Mouse (Mus musculus) stomach, embryonic 14.5 days (tissue): ENCODE data around the gene Gtpbp2. TPM values are rescaled to one million over a fixed set of nuclear protein-coding genes. Genes with fewer than 3 reads are reported as not detected.

Source experiments
- ATAC-seq: fragments of 200-750 bp; cut with Nextera tagmentation; 2 replicates; pipeline ENCODE4 v1.8.0; 2017; ENCODE audit warnings: low read depth, moderate TSS enrichment; ENCODE audit not compliant: insufficient number of reproducible peaks, insufficient read depth, low FRiP score
- H3K27ac ChIP-seq: fragments of 300-500 bp; sonication (generic); 2 replicates; pipeline ENCODE4 v1.5.1; 2014; ENCODE audit warnings: mild to moderate bottlenecking, low read length, moderate library complexity, mixed read lengths
- H3K27me3 ChIP-seq: fragments of 300-500 bp; sonication (generic); 2 replicates; pipeline ENCODE4 v1.6.1; 2014; ENCODE audit warnings: low read length, control low read depth, mixed read lengths; ENCODE audit not compliant: control insufficient read depth, insufficient read depth
- H3K36me3 ChIP-seq: fragments of 300-500 bp; sonication (generic); 2 replicates; pipeline ENCODE4 v1.6.1; 2014; ENCODE audit warnings: mild to moderate bottlenecking, control low read depth, low read length, moderate library complexity, mixed read lengths; ENCODE audit not compliant: control insufficient read depth, insufficient read depth
- H3K4me1 ChIP-seq: fragments of 300-500 bp; sonication (generic); 2 replicates; pipeline ENCODE4 v1.6.1; 2014; ENCODE audit warnings: low read length, control low read depth, mixed read lengths; ENCODE audit not compliant: control insufficient read depth, insufficient read depth
- H3K4me2 ChIP-seq: fragments of 300-500 bp; sonication (generic); replicated peaks from 2 replicates; pipeline ENCODE4 v1.6.1; 2014; ENCODE audit warnings: low read depth, low read length, control low read depth
- H3K4me3 ChIP-seq: fragments of 300-500 bp; sonication (generic); 2 replicates; pipeline ENCODE4 v1.5.1; 2014; ENCODE audit warnings: low read depth, low read length, control low read depth
- H3K9ac ChIP-seq: fragments of 300-500 bp; sonication (generic); replicated peaks from 2 replicates; pipeline ENCODE4 v1.6.1; 2014; ENCODE audit warnings: low read depth, mild to moderate bottlenecking, control low read depth, low read length, moderate library complexity, mixed read lengths
- H3K9me3 ChIP-seq: fragments of 300-500 bp; sonication (generic); 2 replicates; pipeline ENCODE4 v1.6.1; 2016; ENCODE audit warnings: low read depth, low read length, control low read depth; ENCODE audit not compliant: control insufficient read depth
- WGBS: fragments of 180-500 bp; shearing (Covaris S2); extraction: QIAGEN DNeasy Blood & Tissue Kit; methylation state at CpG from one replicate; pipeline ENCODE4 v1.1.7; 2014; 5-methylcytosine and 5-hydroxymethylcytosine counted together
- polyA plus RNA-seq: library from polyadenylated mRNA; unstranded; fragments of >200 nt; fragmentation: Nextera tagmentation; extraction: Ambion mirVana; gene quantifications from 2 replicates; pipeline ENCODE4 v1.2.1, GENCODE M21; 2014

Gene Gtpbp2
- polyA plus RNA-seq, 1 experiment from 2014 or later = 36.3 TPM

GRCm38 (mm10) chr17:46168318-46168717 lies 7.5 kb downstream of the Gtpbp2 start:
- Histone ChIP-seq H3K4me3 (no peak overlapping the region), H3K4me1 (0 out of 2 replicates have a peak, but pooled peaks cover under 1% of the 10 kb centered on the region), H3K9me3 (no peaks in the 10 kb centered on the region), H3K27me3 (no peaks in the 10 kb centered on the region), H3K27ac (no peak overlapping the region), H3K4me2 (no peak overlapping the region), H3K36me3 (peaks cover 87% of the 10 kb centered on the region), H3K9ac (no peak overlapping the region)
- ATAC-seq = no peak
- 53% methylated on average over 5 of the region's 5 CpGs for WGBS

GRCm38 (mm10) chr17:46168768-46169167 lies 7.9 kb downstream of the Gtpbp2 start:
- ATAC-seq = no peak
- no peaks in the 10 kb centered on the region for H3K9me3 ChIP-seq
- H3K4me1 ChIP-seq = no peaks in the 10 kb centered on the region

DNA sequence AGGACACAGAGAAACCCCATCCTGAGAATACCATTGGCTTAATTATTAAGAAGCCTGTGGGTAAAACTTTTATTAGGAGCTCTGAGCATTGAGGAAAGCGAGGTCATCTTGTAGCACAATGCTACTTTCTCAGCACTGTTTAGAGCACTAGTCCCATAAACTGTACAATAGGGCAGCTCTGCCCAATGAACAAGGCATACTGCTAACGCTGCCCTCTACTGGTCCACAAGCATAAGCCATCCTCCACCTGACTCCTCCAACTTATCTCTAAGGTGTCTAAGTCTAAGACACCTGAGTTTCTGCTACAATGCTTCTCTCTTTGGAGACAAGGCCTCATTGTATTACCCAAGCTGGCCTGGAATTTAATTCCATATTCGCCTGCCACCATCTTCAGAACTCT lies 9.7 kb downstream of the Gtpbp2 start:
- Histone ChIP-seq H3K4me1 (no peaks in the 10 kb centered on the region), H3K9me3 (no peaks in the 10 kb centered on the region), H3K9ac (no peak overlapping the region), H3K4me3 (no peak overlapping the region), H3K27me3 (no peaks in the 10 kb centered on the region), H3K36me3 (peaks cover 82% of the 10 kb centered on the region), H3K4me2 (no peak overlapping the region), H3K27ac (no peak overlapping the region)
- ATAC-seq = no peak
- WGBS = 76% methylated on average over 3 of the region's 3 CpGs

More at GRCm38 (mm10) chr17:46168768-46169167, 7.9 kb downstream of the Gtpbp2 start:
- H3K4me2 ChIP-seq = no peak overlapping the region
- no peak overlapping the region for H3K27ac ChIP-seq
- 94% methylated on average over 5 of the region's 5 CpGs for WGBS
- no peak overlapping the region for H3K4me3 ChIP-seq
- H3K36me3 ChIP-seq = peaks cover 87% of the 10 kb centered on the region
- no peak overlapping the region for H3K9ac ChIP-seq
- no peaks in the 10 kb centered on the region for H3K27me3 ChIP-seq

DNA sequence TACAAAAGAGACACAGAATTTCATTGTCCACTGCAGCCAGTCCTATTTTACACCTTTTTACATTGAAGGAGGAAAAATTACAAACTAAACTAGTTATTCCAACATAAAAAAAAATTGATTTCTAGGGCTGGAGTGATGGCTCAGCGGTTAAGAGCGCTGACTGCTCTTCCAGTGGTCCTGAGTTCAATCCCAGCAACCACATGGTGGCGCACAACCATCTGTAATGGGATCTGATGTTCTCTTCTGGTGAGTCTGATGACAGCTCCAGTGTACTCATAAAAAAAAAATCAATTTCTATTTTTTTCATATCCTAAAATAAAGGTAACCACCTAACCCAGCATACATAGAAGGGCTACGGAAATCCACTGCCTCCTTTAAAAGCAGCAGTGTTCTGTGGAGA lies 21.4 kb downstream of the Gtpbp2 start:
- H3K4me1 ChIP-seq = no peaks in the 10 kb centered on the region
- WGBS = 84% methylated on average over 4 of the region's 4 CpGs
- no peak overlapping the region for H3K27ac ChIP-seq
- no peaks in the 10 kb centered on the region for H3K9me3 ChIP-seq
- H3K36me3 ChIP-seq = peaks cover 76% of the 10 kb centered on the region
- H3K4me3 ChIP-seq = no peak overlapping the region
- H3K27me3 ChIP-seq = no peaks in the 10 kb centered on the region
- no peak for ATAC-seq
- no peak overlapping the region for H3K4me2 ChIP-seq
- H3K9ac ChIP-seq = no peak overlapping the region

DNA sequence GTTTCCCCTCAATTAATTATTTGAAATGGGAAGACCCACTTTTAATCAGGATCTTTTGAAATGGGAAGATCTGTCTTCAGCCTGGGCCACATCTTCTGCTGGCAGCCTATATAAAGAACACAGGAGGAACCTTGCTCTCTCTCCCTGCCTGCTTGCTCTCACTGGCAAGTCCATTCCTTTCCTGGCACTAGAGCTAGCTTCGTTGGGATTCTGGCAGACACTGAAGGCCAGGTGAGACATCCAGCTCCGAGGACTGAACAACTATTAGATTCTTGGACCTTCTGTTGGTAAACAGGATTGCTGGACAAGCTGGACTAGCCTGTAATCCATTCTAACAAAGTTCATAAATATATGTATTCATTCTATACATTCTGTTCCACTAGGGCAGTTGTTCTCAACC lies 28.0 kb downstream of the Gtpbp2 start:
- Histone ChIP-seq H3K27me3 (no peaks in the 10 kb centered on the region), H3K4me2 (no peak overlapping the region), H3K36me3 (peaks cover 64% of the 10 kb centered on the region), H3K9me3 (no peaks in the 10 kb centered on the region), H3K9ac (no peak overlapping the region), H3K4me1 (no peaks in the 10 kb centered on the region), H3K4me3 (no peak overlapping the region), H3K27ac (no peak overlapping the region)
- ATAC-seq = no peak
- WGBS = 96% methylated on average over 2 of the region's 2 CpGs

DNA sequence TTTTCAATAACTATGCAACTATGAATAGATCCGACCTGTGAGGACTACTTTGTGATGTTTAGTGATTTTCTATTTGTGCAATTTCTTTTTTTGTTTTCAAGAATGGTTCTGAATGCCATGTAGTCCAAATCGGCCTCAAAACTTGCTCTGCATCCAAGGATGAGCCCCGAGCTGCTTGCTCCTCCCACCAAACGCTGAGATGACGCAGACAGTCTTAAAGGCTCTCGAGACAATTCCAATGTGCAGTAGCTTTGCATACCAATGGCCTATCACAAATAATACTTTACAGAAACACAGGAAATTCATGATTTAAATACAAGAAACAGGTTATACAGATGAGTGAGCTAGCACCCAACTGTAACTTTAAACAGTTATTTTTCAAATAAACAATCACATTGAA lies 40.3 kb downstream of the Gtpbp2 start:
- ATAC-seq = no peak
- Histone ChIP-seq H3K27me3 (no peaks in the 10 kb centered on the region), H3K4me1 (peaks cover 14% of the 10 kb centered on the region; the same call in 1 of the 2 replicates), H3K4me3 (peak overlapping the region; percentile 76; the same call in 1 of the 2 replicates), H3K4me2 (peak overlapping the region; percentile 83), H3K36me3 (peaks cover 35% of the 10 kb centered on the region; the same call in 1 of the 2 replicates), H3K9ac (peak overlapping the region; percentile 64; the same call in 1 of the 2 replicates), H3K27ac (no peak overlapping the region), H3K9me3 (no peaks in the 10 kb centered on the region)
- WGBS = 61% methylated on average over 6 of the region's 6 CpGs

DNA sequence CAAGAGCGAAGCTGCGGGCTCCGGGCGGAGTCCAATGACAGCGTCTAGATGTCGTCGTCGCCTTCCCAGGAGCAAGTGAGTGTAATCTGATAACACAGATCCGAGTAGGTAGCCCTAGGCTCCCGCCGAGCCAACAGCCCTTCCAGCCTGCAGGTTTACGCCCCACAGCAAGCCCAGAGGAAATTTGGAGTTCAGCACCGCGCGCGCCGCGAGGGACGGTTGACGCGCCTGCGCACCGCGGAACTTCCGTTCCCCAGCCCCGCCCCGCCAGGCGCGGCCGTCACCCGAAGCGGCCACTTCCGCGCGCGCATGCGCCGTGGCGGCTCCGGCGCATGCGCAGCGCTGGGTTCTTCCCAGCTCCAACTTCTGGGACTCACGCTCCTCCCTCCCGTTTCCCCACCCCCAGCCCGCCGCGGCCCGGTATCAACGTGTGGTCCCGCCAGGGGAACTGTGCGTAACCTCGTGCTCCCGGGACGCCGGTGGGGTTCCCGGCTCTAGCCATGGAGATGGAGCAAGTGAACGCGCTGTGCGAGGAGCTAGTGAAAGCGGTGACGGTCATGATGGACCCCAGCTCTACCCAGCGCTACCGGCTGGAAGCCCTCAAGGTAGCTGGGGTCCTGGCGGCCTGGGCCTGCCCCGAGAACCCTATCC lies 41.7 kb downstream of the Gtpbp2 start, which contains the start of the genes Polh and Xpo5:
TSS of gene Polh (minus strand) at position 225 of the 651 bp plus-strand sequence.
TSS of gene Xpo5 (plus strand) at position 362 of the 651 bp plus-strand sequence.
- H3K4me3 ChIP-seq = peak within 1 kb of the TSS; percentile 76
- ATAC-seq = peak; percentile 96
- no peaks in the 10 kb centered on the region for H3K9me3 ChIP-seq
- H3K4me1 ChIP-seq = peaks cover 14% of the 10 kb centered on the region; the same call in 1 of the 2 replicates
- H3K4me2 ChIP-seq = peak within 1 kb of the TSS; percentile 83
- no peaks in the 10 kb centered on the region for H3K27me3 ChIP-seq
- H3K9ac ChIP-seq = peak within 1 kb of the TSS; percentile 64
- under 1% methylated on average over 65 of the region's 66 CpGs for WGBS
- peaks cover 38% of the 10 kb centered on the region for H3K36me3 ChIP-seq
- H3K27ac ChIP-seq = peak within 1 kb of the TSS; percentile 79

GRCm38 (mm10) chr17:46203078-46203477 lies 42.2 kb downstream of the Gtpbp2 start:
- H3K27me3 ChIP-seq = no peaks in the 10 kb centered on the region
- H3K4me2 ChIP-seq = peak overlapping the region; percentile 62
- H3K9ac ChIP-seq = peak overlapping the region; percentile 64
- under 1% methylated on average over 20 of the region's 20 CpGs for WGBS
- H3K36me3 ChIP-seq = peaks cover 38% of the 10 kb centered on the region
- H3K27ac ChIP-seq = peak overlapping the region; percentile 61
- H3K4me1 ChIP-seq = peaks cover 14% of the 10 kb centered on the region; the same call in 1 of the 2 replicates
- H3K9me3 ChIP-seq = no peaks in the 10 kb centered on the region
- no peak for ATAC-seq
- peak overlapping the region; percentile 76 for H3K4me3 ChIP-seq
